Mouse (Mus musculus) heart, embryonic 12.5 days (tissue): Measurements from ENCODE around the gene Hacd2. TPM values are rescaled to one million over a fixed set of nuclear protein-coding genes. Genes with fewer than 3 reads are reported as not detected.

Experiments
- ATAC-seq: fragments of 200-750 bp; cut with Nextera tagmentation; 2 replicates; pipeline ENCODE4 v1.8.0; 2017; ENCODE audit warnings: moderate TSS enrichment, moderate library complexity; ENCODE audit not compliant: insufficient number of reproducible peaks, low FRiP score
- H3K27ac ChIP-seq: fragments of 300-500 bp; sonication (generic); 2 replicates; pipeline ENCODE4 v1.5.1; 2016; ENCODE audit warnings: mild to moderate bottlenecking, moderate library complexity; ENCODE audit not compliant: poor library complexity, severe bottlenecking
- H3K27me3 ChIP-seq: fragments of 300-500 bp; sonication (generic); replicated peaks from 2 replicates; pipeline ENCODE4 v1.6.1; 2016; ENCODE audit warnings: mild to moderate bottlenecking, moderate library complexity
- H3K36me3 ChIP-seq: fragments of 300-500 bp; sonication (generic); 2 replicates; pipeline ENCODE4 v1.6.1; 2016; ENCODE audit warnings: mild to moderate bottlenecking, moderate library complexity
- H3K4me1 ChIP-seq: fragments of 300-500 bp; sonication (generic); replicated peaks from 2 replicates; pipeline ENCODE4 v1.6.1; 2016; ENCODE audit warnings: mild to moderate bottlenecking
- H3K4me2 ChIP-seq: fragments of 300-500 bp; sonication (generic); 2 replicates; pipeline ENCODE4 v1.6.1; 2016; ENCODE audit warnings: mild to moderate bottlenecking, moderate library complexity
- H3K4me3 ChIP-seq: fragments of 300-500 bp; sonication (generic); 2 replicates; pipeline ENCODE4 v1.5.1; 2016; ENCODE audit warnings: mild to moderate bottlenecking
- H3K9ac ChIP-seq: fragments of 300-500 bp; sonication (generic); 2 replicates; pipeline ENCODE4 v1.6.1; 2016; ENCODE audit warnings: mild to moderate bottlenecking, moderate library complexity
- H3K9me3 ChIP-seq: fragments of 300-500 bp; sonication (generic); replicated peaks from 2 replicates; pipeline ENCODE4 v1.6.1; 2016; ENCODE audit warnings: mild to moderate bottlenecking, moderate library complexity
- WGBS: fragments of 180-500 bp; shearing (Covaris S2); methylation state at CpG from one replicate; pipeline ENCODE4 v1.1.7; 2016; 5-methylcytosine and 5-hydroxymethylcytosine counted together
- polyA plus RNA-seq: library from polyadenylated mRNA; unstranded; fragments of >200 nt; fragmentation: Nextera tagmentation; extraction: Ambion mirVana; gene quantifications from 2 replicates; pipeline ENCODE4 v1.2.1, GENCODE M21; 2016

Gene Hacd2
- polyA plus RNA-seq, 1 experiment from 2014 or later, result 54.6 TPM

GRCm38 (mm10) chr16:35034971-35035370 lies 12.7 kb downstream of the Hacd2 start:
- WGBS, result 81% methylated on average over 5 of the region's 5 CpGs
- no peak overlapping the region for H3K27ac ChIP-seq

DNA sequence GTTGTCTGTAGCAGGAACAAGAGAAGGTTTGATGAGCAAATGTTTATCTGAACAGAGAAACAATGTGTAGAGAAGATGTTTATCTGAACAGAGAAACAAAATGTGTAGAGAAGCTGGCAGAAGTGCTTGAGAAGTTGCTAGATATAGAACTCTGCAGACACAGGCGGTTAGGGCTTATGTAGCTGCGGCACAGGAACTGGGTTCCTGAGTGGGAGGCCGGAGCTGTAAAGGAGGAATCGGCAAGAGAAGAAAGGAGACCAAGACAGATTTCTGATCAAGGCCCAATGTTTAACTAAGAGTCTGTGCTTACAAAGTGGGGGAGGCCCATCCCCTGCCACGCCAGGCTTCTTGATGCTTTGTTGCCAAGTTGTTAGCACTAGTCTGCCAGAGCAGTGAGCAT lies 14.5 kb downstream of the Hacd2 start:
- Histone ChIP-seq H3K27ac (no peak overlapping the region), H3K4me3 (no peak overlapping the region), H3K27me3 (no peaks in the 10 kb centered on the region), H3K36me3 (peaks cover 19% of the 10 kb centered on the region), H3K9me3 (no peaks in the 10 kb centered on the region), H3K9ac (no peak overlapping the region), H3K4me1 (peaks cover 12% of the 10 kb centered on the region), H3K4me2 (no peak overlapping the region)
- 80% methylated on average over 5 of the region's 5 CpGs for WGBS
- no peak for ATAC-seq

More at GRCm38 (mm10) chr16:35034971-35035370, 12.7 kb downstream of the Hacd2 start:
- ATAC-seq, result no peak
- H3K4me1 ChIP-seq, result peaks cover 14% of the 10 kb centered on the region
- peaks cover 19% of the 10 kb centered on the region; the same call in 1 of the 2 replicates for H3K36me3 ChIP-seq
- H3K9ac ChIP-seq, result no peak overlapping the region
- H3K4me3 ChIP-seq, result no peak overlapping the region
- no peaks in the 10 kb centered on the region for H3K27me3 ChIP-seq
- no peak overlapping the region for H3K4me2 ChIP-seq
- H3K9me3 ChIP-seq, result no peaks in the 10 kb centered on the region

- Histone ChIP-seq H3K27ac (no peak overlapping the region), H3K4me1 (peaks cover 12% of the 10 kb centered on the region), H3K9me3 (no peaks in the 10 kb centered on the region), H3K27me3 (no peaks in the 10 kb centered on the region), H3K36me3 (peaks cover 20% of the 10 kb centered on the region), H3K4me2 (no peak overlapping the region), H3K4me3 (no peak overlapping the region), H3K9ac (no peak overlapping the region)
- WGBS, result 32% methylated on average over 4 of the region's 4 CpGs
- ATAC-seq, result no peak
These were observed 16.3 kb downstream of the Hacd2 start for GRCm38 (mm10) chr16:35038343-35039057.

DNA sequence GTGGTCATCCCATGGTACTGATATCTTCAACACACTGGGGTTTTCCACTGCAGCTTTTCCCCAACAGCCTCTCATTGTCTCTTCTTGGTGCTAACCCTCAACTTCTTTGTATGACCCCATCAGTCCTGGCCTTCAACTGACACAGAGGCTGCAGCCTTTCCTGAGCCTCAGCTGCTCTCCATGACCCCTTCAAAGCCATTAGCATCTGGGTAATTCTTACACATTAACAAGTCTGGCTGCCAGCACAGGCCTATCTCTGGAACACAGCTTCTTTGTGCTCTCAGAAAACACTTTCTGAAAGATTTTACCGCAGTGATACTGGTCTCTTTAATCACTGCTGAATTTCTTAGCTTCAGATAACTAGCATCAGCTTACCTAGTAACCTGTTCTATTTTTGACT lies 17.9 kb downstream of the Hacd2 start:
- no peaks in the 10 kb centered on the region for H3K9me3 ChIP-seq
- peaks cover 12% of the 10 kb centered on the region for H3K4me1 ChIP-seq
- H3K9ac ChIP-seq, result no peak overlapping the region
- no peaks in the 10 kb centered on the region for H3K27me3 ChIP-seq
- 60% methylated on average over 1 of the region's 1 CpGs for WGBS
- H3K4me2 ChIP-seq, result no peak overlapping the region
- ATAC-seq, result no peak
- no peak overlapping the region for H3K27ac ChIP-seq
- peaks cover 20% of the 10 kb centered on the region for H3K36me3 ChIP-seq
- H3K4me3 ChIP-seq, result no peak overlapping the region

GRCm38 (mm10) chr16:35041001-35041400 lies 18.8 kb downstream of the Hacd2 start:
- 91% methylated on average over 7 of the region's 7 CpGs for WGBS
- Histone ChIP-seq H3K27me3 (no peaks in the 10 kb centered on the region), H3K4me1 (peaks cover 12% of the 10 kb centered on the region), H3K9me3 (no peaks in the 10 kb centered on the region), H3K36me3 (peaks cover 20% of the 10 kb centered on the region), H3K27ac (no peak overlapping the region), H3K9ac (no peak overlapping the region), H3K4me3 (no peak overlapping the region), H3K4me2 (no peak overlapping the region)
- ATAC-seq, result no peak

GRCm38 (mm10) chr16:35046081-35046775 lies 24.0 kb downstream of the Hacd2 start:
- no peak overlapping the region for H3K4me3 ChIP-seq
- no peak for ATAC-seq
- peaks cover 7% of the 10 kb centered on the region for H3K36me3 ChIP-seq
- H3K9ac ChIP-seq, result no peak overlapping the region
- no peaks in the 10 kb centered on the region for H3K27me3 ChIP-seq
- 84% methylated on average over 6 of the region's 6 CpGs for WGBS
- 0 out of 2 replicates have a peak, but pooled peaks cover 2% of the 10 kb centered on the region for H3K4me1 ChIP-seq
- no peaks in the 10 kb centered on the region for H3K9me3 ChIP-seq
- no peak overlapping the region for H3K4me2 ChIP-seq
- H3K27ac ChIP-seq, result no peak overlapping the region

DNA sequence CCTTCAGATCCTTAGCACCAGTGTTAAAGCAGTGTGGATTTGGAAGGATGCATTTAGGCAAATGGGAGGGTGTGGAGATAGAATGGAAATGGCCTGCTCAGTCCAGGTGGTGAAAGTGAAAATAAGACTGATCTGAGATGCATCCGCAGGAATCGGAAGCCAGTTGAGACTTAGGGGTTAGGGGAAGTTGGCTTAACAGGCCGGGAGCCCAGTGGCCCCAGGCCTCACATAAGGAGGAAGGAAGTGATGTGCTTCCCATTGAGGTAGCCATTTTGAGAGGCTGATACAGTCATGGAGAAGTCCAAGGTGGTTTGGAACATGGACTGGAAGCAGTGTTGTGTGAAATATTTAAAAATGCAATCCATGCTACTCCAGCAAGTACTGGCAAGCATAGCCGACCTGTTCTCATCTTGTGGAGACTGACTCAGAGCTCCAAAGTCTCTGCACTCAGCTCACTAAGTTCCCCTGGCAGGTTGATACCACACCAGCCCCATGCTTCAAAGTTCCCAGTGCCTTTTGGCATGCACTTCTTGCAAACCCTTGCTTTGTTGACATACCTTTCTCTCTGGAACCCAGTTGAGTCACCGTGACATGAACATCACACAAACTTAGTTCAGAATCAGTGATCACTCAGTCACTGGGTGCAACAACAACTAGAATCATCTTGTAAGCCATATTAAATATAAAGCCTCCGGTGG lies 25.2 kb downstream of the Hacd2 start:
- no peak overlapping the region for H3K27ac ChIP-seq
- no peak overlapping the region for H3K9ac ChIP-seq
- WGBS, result 87% methylated on average over 6 of the region's 6 CpGs
- H3K4me1 ChIP-seq, result 0 out of 2 replicates have a peak, but pooled peaks cover 2% of the 10 kb centered on the region
- no peaks in the 10 kb centered on the region for H3K9me3 ChIP-seq
- no peak overlapping the region for H3K4me2 ChIP-seq
- H3K4me3 ChIP-seq, result no peak overlapping the region
- no peaks in the 10 kb centered on the region for H3K27me3 ChIP-seq
- no peak for ATAC-seq
- H3K36me3 ChIP-seq, result peaks cover 5% of the 10 kb centered on the region; the same call in 1 of the 2 replicates

DNA sequence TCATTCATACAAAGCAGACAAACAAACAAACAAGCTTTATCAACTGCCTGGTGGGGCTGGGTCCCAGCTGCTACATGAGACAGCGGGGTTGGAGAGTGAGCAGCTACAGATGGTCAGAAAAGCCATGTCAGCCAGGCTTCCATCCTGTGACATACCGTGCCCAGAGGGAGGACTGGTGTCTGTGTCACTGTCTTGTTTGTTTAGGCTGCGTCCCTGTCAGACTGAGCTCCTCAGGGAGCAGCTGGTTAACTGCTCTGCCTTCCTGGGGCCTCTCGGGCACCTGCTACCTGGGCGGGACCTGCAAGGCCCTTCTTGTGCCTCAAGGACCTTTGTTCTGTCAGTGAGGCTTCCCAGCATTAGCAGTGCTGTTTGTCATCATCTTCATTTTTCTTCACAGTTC lies 28.8 kb downstream of the Hacd2 start:
- no peaks in the 10 kb centered on the region for H3K27me3 ChIP-seq
- no peak overlapping the region for H3K9ac ChIP-seq
- no peaks in the 10 kb centered on the region for H3K36me3 ChIP-seq
- 65% methylated on average over 5 of the region's 5 CpGs for WGBS
- H3K9me3 ChIP-seq, result no peaks in the 10 kb centered on the region
- no peak overlapping the region for H3K4me3 ChIP-seq
- no peak overlapping the region for H3K4me2 ChIP-seq
- H3K4me1 ChIP-seq, result 0 out of 2 replicates have a peak, but pooled peaks cover 2% of the 10 kb centered on the region
- H3K27ac ChIP-seq, result no peak overlapping the region
- no peak for ATAC-seq

GRCm38 (mm10) chr16:35052191-35052590 lies 30.0 kb downstream of the Hacd2 start:
- H3K36me3 ChIP-seq, result no peaks in the 10 kb centered on the region
- no peak for ATAC-seq
- H3K4me1 ChIP-seq, result 0 out of 2 replicates have a peak, but pooled peaks cover 2% of the 10 kb centered on the region
- no peak overlapping the region for H3K27ac ChIP-seq
- no peak overlapping the region for H3K4me3 ChIP-seq
- no peaks in the 10 kb centered on the region for H3K9me3 ChIP-seq
- no peaks in the 10 kb centered on the region for H3K27me3 ChIP-seq
- no peak overlapping the region for H3K9ac ChIP-seq
- 97% methylated on average over 1 of the region's 1 CpGs for WGBS
- H3K4me2 ChIP-seq, result no peak overlapping the region

GRCm38 (mm10) chr16:35054432-35055193 lies 32.4 kb downstream of the Hacd2 start:
- ATAC-seq, result no peak
- 80% methylated on average over 8 of the region's 8 CpGs for WGBS

GRCm38 (mm10) chr16:35055194-35055506 lies 32.9 kb downstream of the Hacd2 start:
- H3K4me1 ChIP-seq, result no peaks in the 10 kb centered on the region
- no peaks in the 10 kb centered on the region for H3K27me3 ChIP-seq
- WGBS, result 68% methylated on average over 1 of the region's 1 CpGs
- H3K36me3 ChIP-seq, result no peaks in the 10 kb centered on the region
- no peak overlapping the region for H3K9ac ChIP-seq
- H3K9me3 ChIP-seq, result no peaks in the 10 kb centered on the region
- H3K4me3 ChIP-seq, result no peak overlapping the region
- ATAC-seq, result no peak
- H3K27ac ChIP-seq, result no peak overlapping the region
- H3K4me2 ChIP-seq, result no peak overlapping the region

More at GRCm38 (mm10) chr16:35054432-35055193, 32.4 kb downstream of the Hacd2 start:
- H3K36me3 ChIP-seq, result no peaks in the 10 kb centered on the region
- H3K27ac ChIP-seq, result no peak overlapping the region
- no peaks in the 10 kb centered on the region for H3K9me3 ChIP-seq
- no peaks in the 10 kb centered on the region for H3K4me1 ChIP-seq
- no peaks in the 10 kb centered on the region for H3K27me3 ChIP-seq
- no peak overlapping the region for H3K4me3 ChIP-seq
- H3K4me2 ChIP-seq, result no peak overlapping the region
- H3K9ac ChIP-seq, result no peak overlapping the region
